Mouse (Mus musculus) mature B cell (primary cell): Measurements from ENCODE around the gene Olfr1282.
"Not testable (repeated sequence)": the region's sequence is repeated elsewhere in the genome, so short reads cannot be mapped to it uniquely, and the experiment has no call there.

ENCODE experiments used
- in situ Hi-C: fragments of 300-500 bp; cut with MboI; formaldehyde crosslinking; loops from 2 replicates; pipeline ENCODE4 v1.14.3; 2019

The Olfr1282 gene

DNA sequence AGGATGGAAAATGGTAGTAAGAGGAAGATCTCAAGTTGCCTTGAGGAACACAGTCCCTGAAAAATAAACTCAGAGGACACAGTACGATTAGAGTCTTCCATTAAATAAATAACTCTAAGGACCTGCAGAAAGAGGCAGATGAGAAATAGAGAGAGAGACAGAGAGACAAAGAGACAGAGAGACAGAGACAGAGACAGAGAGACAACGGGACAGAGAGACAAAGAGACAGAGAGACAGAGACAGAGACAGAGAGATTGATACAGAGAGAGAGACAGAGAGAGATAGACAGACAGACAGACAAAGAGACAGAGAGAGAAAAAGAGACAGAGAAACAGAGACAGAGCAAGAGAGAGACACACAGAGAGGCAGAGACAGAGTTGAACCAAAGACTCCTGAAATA is at the start of gene Olfr1282:
Olfr1282 (minus strand) TSS at position 101 of the 400 bp plus-strand sequence.
- in situ Hi-C loops = no loop called here

DNA sequence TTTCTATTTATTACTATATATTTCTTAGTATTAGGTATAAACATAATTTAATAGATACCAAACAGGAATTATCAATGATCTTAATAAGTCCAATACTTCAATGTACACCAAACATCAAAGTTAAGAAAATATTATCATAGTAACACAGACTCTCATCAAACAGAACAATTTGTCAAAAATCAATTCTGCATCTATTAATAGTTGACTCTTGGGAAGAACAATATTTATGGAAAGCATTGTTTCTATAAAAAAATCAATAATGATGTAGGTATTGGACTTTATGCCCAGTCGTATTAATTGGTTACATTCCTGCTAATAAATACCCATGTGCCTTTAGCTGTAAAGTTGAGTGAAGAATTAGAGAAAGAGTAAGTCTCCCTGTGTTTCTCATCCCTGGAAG is 39.3 kb upstream of the Olfr1282 start, which contains the start of gene Olfr1284:
Olfr1284 (plus strand) TSS at position 301 of the 400 bp plus-strand sequence.
- in situ Hi-C loops = no loop called here

DNA sequence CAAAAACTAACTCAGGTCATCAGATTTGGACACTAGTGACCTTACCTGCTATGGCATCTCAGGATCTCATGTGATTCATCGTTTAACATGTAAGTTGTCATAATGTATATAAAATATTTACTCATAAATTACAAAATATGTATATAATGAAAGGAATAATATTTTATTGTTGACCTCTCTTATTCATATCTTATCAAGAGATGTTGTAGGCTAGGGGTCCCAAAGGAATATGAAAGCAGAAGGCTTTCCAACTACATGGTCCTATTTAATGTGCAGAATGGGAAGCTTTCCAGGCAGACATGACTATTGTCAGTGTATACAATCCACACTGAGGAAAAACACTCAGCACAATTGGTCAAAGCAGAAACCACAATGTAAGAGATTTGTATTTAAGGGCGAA is 30.6 kb upstream of the Olfr1282 start, which contains the start of gene Olfr1283:
Olfr1283 (plus strand) TSS at position 301 of the 400 bp plus-strand sequence.
- in situ Hi-C loops = no loop called here

DNA sequence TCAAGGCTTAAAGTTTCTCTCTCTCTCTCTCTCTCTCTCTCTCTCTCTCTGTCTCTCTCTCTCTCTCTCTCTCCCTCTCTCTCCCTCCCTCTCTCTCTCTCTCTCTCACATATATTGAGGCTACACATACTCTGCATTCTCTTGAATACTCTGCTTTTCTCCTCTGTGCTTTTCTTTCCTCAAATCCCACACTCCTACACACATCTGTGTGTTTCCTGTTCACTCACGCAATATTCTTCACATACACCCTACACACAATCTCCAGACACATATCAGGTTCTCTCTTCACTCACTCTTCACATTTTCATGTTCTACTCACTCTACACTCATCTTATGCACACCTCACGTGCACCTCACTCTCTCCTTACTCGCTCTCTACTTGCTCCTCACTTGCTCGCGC is 2.2 kb downstream of the Olfr1282 start:
- in situ Hi-C loops = not testable (repeated sequence)

DNA sequence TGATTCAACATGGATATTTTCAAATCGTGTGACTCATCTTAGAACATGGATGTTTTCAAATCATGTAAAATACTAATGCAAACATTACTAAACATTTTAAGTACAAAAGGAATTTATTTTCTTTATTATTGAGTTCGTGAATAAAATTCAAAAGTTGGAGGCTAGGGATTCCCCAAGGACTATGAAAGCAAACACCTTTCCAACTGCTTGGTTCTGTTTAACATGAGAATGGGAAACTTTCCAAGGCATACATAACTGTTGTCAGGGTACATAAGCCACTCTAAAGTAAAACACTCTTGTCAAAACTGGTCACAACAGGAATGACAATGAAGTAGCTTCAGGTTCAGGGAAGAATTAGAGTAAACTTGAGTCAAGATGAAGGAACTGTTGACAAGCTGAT is 9.7 kb downstream of the Olfr1282 start, which contains the start of gene Olfr1281:
Olfr1281 (plus strand) TSS at position 301 of the 400 bp plus-strand sequence.
- in situ Hi-C loops = no loop called here

DNA sequence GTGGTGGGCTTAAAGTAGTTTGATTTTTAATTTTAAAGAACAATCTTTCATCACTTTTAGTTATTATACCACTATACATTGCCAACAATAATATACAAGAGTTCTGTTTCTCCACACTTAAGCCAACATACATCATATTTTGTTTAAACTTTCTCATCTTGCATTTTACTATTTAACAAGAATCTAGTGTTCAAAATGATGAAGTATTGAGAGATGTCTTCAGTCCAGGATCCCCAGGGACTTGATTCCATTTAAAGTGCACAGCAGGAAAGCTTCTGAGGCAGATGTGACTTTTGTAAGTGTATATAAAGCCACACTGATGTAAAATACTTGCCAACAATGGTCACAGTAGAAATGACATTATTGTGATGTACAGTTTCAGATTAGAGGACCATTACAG is 22.2 kb downstream of the Olfr1282 start, which contains the start of gene Olfr1280:
Olfr1280 (plus strand) TSS at position 301 of the 400 bp plus-strand sequence.
- in situ Hi-C loops = no loop called here

DNA sequence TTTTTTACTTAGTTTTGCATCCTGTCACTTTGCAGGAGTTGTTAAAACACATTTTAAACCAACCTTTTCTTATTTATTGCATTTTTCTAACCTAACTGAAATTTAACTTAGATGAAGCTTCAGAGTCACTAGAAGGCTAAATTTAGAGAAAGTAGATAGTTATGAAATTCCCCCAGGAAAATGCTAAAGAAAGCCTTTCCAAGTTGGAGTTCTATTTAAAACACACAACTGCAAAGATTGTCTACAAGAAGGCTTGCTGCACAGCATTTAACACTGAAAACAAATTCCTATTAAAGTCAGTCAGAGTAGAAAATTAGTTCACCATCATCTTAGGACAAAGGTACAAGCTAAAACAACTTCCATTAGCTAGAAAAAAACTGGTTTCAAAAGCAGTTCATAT is 35.5 kb downstream of the Olfr1282 start, which contains the start of gene Olfr1279:
Olfr1279 (plus strand) TSS at position 262 of the 400 bp plus-strand sequence.
- in situ Hi-C loops = no loop called here

DNA sequence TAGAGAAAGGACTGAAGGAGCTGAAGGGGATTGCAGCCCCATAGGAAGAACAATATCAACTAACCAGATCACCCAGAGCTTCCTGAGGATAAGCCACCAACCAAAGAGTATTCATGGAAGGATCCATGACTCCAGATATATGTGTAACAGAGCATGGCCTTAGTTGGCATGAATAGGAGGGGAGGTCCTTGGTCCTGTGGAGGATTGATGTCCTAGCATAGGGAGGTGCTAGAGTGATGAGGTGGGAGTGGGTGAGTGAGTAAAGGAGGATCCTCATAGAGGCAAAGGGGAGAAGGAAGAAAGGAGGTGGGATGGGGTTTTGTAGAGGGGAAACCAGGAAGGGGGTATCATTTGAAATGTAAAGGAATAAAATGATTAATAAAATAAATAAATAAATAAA is 37.3 kb downstream of the Olfr1282 start:
- in situ Hi-C loops = no loop called here

DNA sequence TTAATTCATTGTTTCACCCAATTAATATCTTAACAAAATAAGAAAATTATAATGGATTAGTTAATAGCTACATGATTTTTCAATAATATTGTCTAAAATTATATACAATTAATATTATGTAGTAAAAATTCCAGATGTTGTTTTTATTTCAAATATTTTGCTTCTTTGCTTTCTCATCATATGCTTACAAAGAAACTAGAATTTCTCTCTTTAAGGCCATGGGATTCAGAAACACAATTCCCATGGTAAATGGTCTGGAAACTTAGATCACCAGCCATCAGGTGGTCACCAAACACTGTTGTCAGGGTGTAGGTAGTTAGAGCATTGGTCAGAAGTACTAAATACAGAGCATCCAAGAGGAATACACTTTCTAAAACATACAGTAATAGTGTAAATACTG is 46.0 kb downstream of the Olfr1282 start, which contains the start of gene Olfr1278:
Olfr1278 (plus strand) TSS at position 301 of the 400 bp plus-strand sequence.
- in situ Hi-C loops = no loop called here
